Mouse (Mus musculus) lung, postnatal 0 days (tissue): Measurements from ENCODE around the gene Jam2.

ENCODE experiments used
- CTCF ChIP-seq: IDR thresholded peaks from 2 replicates; pipeline ENCODE4 v1.5.1; 2016; ENCODE audit warnings: antibody characterized with exemption, mild to moderate bottlenecking
- EP300 ChIP-seq: IDR thresholded peaks from 2 replicates; pipeline ENCODE4 v1.6.1; 2016; ENCODE audit warnings: antibody characterized with exemption, mild to moderate bottlenecking, control low read depth

GRCm38 (mm10) chr16:84831696-84832095, 57.8 kb downstream of the Jam2 start:
- TF ChIP-seq CTCF (no peak), EP300 (no peak)
